Mouse (Mus musculus): ENCODE measurements around the gene Ambra1.

GRCm38 (mm10) chr2:91835631-91836030 lies 105.7 kb downstream of the Ambra1 start:
- TF ChIP-seq CTCF (IDR thresholded peaks at IDR 0.05; ENCODE audit: borderline replicate concordance, insufficient read depth, low read depth, low read length) = no peak
- TF ChIP-seq POLR2A (IDR thresholded peaks at IDR 0.05; ENCODE audit: borderline replicate concordance, insufficient read depth, low read length) = no peak
